Mouse (Mus musculus) activated CD4-positive, CD25-positive, alpha-beta regulatory T cell, adult 9 weeks (primary cell): ENCODE data around the gene Sgo1. TPM values are rescaled to one million over a fixed set of nuclear protein-coding genes. Genes with fewer than 3 reads are reported as not detected.

Source experiments
- polyA plus RNA-seq: library from polyadenylated mRNA; unstranded; fragments of 100-300 nt; shearing (Covaris generic); gene quantifications from one replicate; pipeline ENCODE4 v1.2.1, GENCODE M21; 2017

Gene Sgo1
- polyA plus RNA-seq = 4.9 TPM

GRCm38 (mm10) chr17:53688877-53689802 is at the start of gene Sgo1:
Sgo1 (minus strand) TSS chr17:53689333.

Other genes starting within 250 kb of the Sgo1 start
- gene Efhb, start 226.0 kb downstream of the Sgo1 start, polyA plus RNA-seq = 0.07 TPM
- gene Rab5a, start 210.1 kb downstream of the Sgo1 start, polyA plus RNA-seq = 14.6 TPM
- gene Pp2d1, start 149.9 kb downstream of the Sgo1 start, polyA plus RNA-seq = 0.55 TPM
- 15.6 TPM for gene Kat2b, start 122.5 kb downstream of the Sgo1 start, polyA plus RNA-seq
- not detected for gene Sult1c2, start 157.0 kb upstream of the Sgo1 start, polyA plus RNA-seq